Mouse (Mus musculus) G1E (cell line): Measurements from ENCODE around the gene Tet3.

Experiments
- CTCF ChIP-seq: IDR thresholded peaks from 2 replicates; pipeline ENCODE4 v1.5.1; 2012; ENCODE audit warnings: low read depth, low read length, inconsistent platforms, mixed read lengths
- GATA1 ChIP-seq: IDR thresholded peaks from 2 replicates; pipeline ENCODE4 v1.6.1; 2012; ENCODE audit warnings: borderline replicate concordance, low read length, inconsistent platforms, mixed read lengths
- GATA2 ChIP-seq: IDR thresholded peaks from 2 replicates; pipeline ENCODE4 v1.6.1; 2012; ENCODE audit warnings: low read depth, low read length, inconsistent platforms, borderline replicate concordance
- POLR2AphosphoS5 ChIP-seq: IDR thresholded peaks from 2 replicates; pipeline ENCODE4 v1.6.1; 2012; ENCODE audit warnings: low read depth, low read length, inconsistent platforms; ENCODE audit not compliant: insufficient replicate concordance
- TAL1 ChIP-seq: conservative IDR thresholded peaks from 2 replicates; pipeline ENCODE4 v1.6.1; 2012; ENCODE audit warnings: low read depth, low read length, inconsistent platforms, mixed read lengths

DNA sequence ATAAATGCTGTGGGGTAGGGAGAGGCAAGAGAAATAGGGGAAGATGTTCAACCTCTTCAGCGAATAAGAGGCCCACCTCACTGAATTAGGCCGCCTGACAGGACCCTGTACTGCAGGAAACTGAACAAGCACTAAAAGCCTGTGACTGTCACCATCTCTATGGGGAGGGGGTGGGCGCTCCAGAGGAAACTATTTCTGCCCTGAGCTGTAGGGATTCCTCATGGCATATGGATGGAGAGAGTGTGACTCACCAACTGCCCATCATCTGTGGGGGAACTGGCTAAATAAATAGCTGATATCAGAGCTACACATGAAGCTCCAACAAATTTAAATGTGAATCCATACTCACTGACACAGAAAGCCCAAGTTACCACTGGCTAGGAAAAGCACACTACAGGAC is 87.5 kb downstream of the Tet3 start:
- TF ChIP-seq CTCF: no peak
- no peak for TF ChIP-seq GATA1
- no peak for TF ChIP-seq GATA2
- no peak for TF ChIP-seq TAL1
- no peak for TF ChIP-seq POLR2AphosphoS5
